Mouse (Mus musculus) neural tube, embryonic 14.5 days (tissue): ENCODE results near the gene Gm10181. TPM values are rescaled to one million over a fixed set of nuclear protein-coding genes. Genes with fewer than 3 reads are reported as not detected.

Experiments used
- ATAC-seq: fragments of 200-750 bp; cut with Nextera tagmentation; 2 replicates; pipeline ENCODE4 v1.8.0; 2017; ENCODE audit warnings: low read depth, mild to moderate bottlenecking, moderate TSS enrichment, moderate library complexity
- H3K27ac ChIP-seq: fragments of 300-500 bp; sonication (generic); 2 replicates; pipeline ENCODE4 v1.5.1; 2014; ENCODE audit warnings: low read depth, mild to moderate bottlenecking, control low read depth, low read length, moderate library complexity, mixed read lengths
- H3K27me3 ChIP-seq: fragments of 300-500 bp; sonication (generic); 2 replicates; pipeline ENCODE4 v1.6.1; 2014; ENCODE audit warnings: low read length; ENCODE audit not compliant: control insufficient read depth, insufficient read depth
- H3K36me3 ChIP-seq: fragments of 300-500 bp; sonication (generic); 2 replicates; pipeline ENCODE4 v1.6.1; 2014; ENCODE audit warnings: low read length, mixed read lengths; ENCODE audit not compliant: control insufficient read depth, insufficient read depth
- H3K4me1 ChIP-seq: fragments of 300-500 bp; sonication (generic); 2 replicates; pipeline ENCODE4 v1.6.1; 2014; ENCODE audit warnings: low read length; ENCODE audit not compliant: control insufficient read depth, insufficient read depth
- H3K4me2 ChIP-seq: fragments of 300-500 bp; sonication (generic); 2 replicates; pipeline ENCODE4 v1.6.1; 2014; ENCODE audit warnings: mild to moderate bottlenecking, low read depth, low read length, control low read depth
- H3K4me3 ChIP-seq: fragments of 300-500 bp; sonication (generic); 2 replicates; pipeline ENCODE4 v1.5.1; 2014; ENCODE audit warnings: low read depth, low read length, control low read depth, mixed read lengths
- H3K9ac ChIP-seq: fragments of 300-500 bp; sonication (generic); replicated peaks from 2 replicates; pipeline ENCODE4 v1.6.1; 2014; ENCODE audit warnings: low read depth, mild to moderate bottlenecking, control low read depth, low read length, mixed read lengths
- H3K9me3 ChIP-seq: fragments of 300-500 bp; sonication (generic); 2 replicates; pipeline ENCODE4 v1.6.1; 2016; ENCODE audit warnings: low read length; ENCODE audit not compliant: control insufficient read depth
- WGBS: fragments of 180-500 bp; shearing (Covaris S2); extraction: QIAGEN DNeasy Blood & Tissue Kit; methylation state at CpG from one replicate; pipeline ENCODE4 v1.1.7; 2014; 5-methylcytosine and 5-hydroxymethylcytosine counted together
- polyA plus RNA-seq: library from polyadenylated mRNA; unstranded; fragments of >200 nt; fragmentation: Nextera tagmentation; extraction: Ambion mirVana; gene quantifications from 2 replicates; pipeline ENCODE4 v1.2.1, GENCODE M21; 2014

The Gm10181 gene
- polyA plus RNA-seq, 1 experiment from 2014 or later: not detected

- no peaks in the 10 kb centered on the region for H3K4me1 ChIP-seq
- no peaks in the 10 kb centered on the region for H3K27me3 ChIP-seq
- no peak overlapping the region for H3K27ac ChIP-seq
- no peak overlapping the region for H3K9ac ChIP-seq
- no peak overlapping the region for H3K4me3 ChIP-seq
- peaks cover 4% of the 10 kb centered on the region; the same call in 1 of the 2 replicates for H3K36me3 ChIP-seq
- 70% methylated on average over 4 of the region's 4 CpGs for WGBS
- ATAC-seq: no peak
- no peaks in the 10 kb centered on the region for H3K9me3 ChIP-seq
- no peak overlapping the region for H3K4me2 ChIP-seq
Observed at GRCm38 (mm10) chr9:25132920-25133319, 43.7 kb downstream of the Gm10181 start.

GRCm38 (mm10) chr9:25138900-25139299, 49.7 kb downstream of the Gm10181 start:
- H3K27ac ChIP-seq: no peak overlapping the region
- H3K4me2 ChIP-seq: no peak overlapping the region
- H3K36me3 ChIP-seq: no peaks in the 10 kb centered on the region
- no peaks in the 10 kb centered on the region for H3K4me1 ChIP-seq
- H3K9me3 ChIP-seq: no peaks in the 10 kb centered on the region
- 93% methylated on average over 1 of the region's 1 CpGs for WGBS
- H3K27me3 ChIP-seq: no peaks in the 10 kb centered on the region
- H3K9ac ChIP-seq: no peak overlapping the region
- no peak for ATAC-seq
- H3K4me3 ChIP-seq: no peak overlapping the region

Other genes with a start within 250 kb of the Gm10181 start
- 35.6 and 38.6 TPM in 2 replicates for gene Herpud2, start 62.4 kb downstream of the Gm10181 start, polyA plus RNA-seq
- gene Sept7, start 163.0 kb downstream of the Gm10181 start, polyA plus RNA-seq: 263 and 293 TPM in 2 replicates